Mouse (Mus musculus) CH12.LX (cell line): Measurements from ENCODE around the gene Tradd.

Source experiments
- CHD2 ChIP-seq: IDR thresholded peaks from 2 replicates; pipeline ENCODE4 v1.6.1; 2011; ENCODE audit warnings: low read length, improper control_type of control experiment
- CTCF ChIP-seq, 2 experiments: IDR thresholded peaks in 1 of 2; conservative IDR thresholded peaks in 1 of 2; 2 replicates each; pipeline ENCODE4 v1.5.1; 2011 to 2012; ENCODE audit warnings: low read depth in 2 of 2, low read length in 2 of 2, improper control_type of control experiment in 1 of 2, inconsistent platforms in 1 of 2, mild to moderate bottlenecking in 1 of 2, moderate library complexity in 1 of 2
- E2F4 ChIP-seq: IDR thresholded peaks from 2 replicates; pipeline ENCODE4 v1.6.1; 2011; ENCODE audit warnings: low read depth, low read length, improper control_type of control experiment; ENCODE audit not compliant: insufficient replicate concordance
- EP300 ChIP-seq: IDR thresholded peaks from 2 replicates; pipeline ENCODE4 v1.6.1; 2011; ENCODE audit warnings: low read length, improper control_type of control experiment
- HCFC1 ChIP-seq: IDR thresholded peaks from 2 replicates; pipeline ENCODE4 v1.6.1; 2012; ENCODE audit warnings: low read depth, mild to moderate bottlenecking, inconsistent platforms, low read length, improper control_type of control experiment
- IRF4 ChIP-seq: IDR thresholded peaks from 2 replicates; pipeline ENCODE4 v1.6.1; 2014; ENCODE audit warnings: low read depth, mild to moderate bottlenecking, inconsistent platforms, low read length, improper control_type of control experiment
- KAT2A ChIP-seq: IDR thresholded peaks from 2 replicates; pipeline ENCODE4 v1.6.1; 2012; ENCODE audit warnings: low read length, improper control_type of control experiment, inconsistent platforms; ENCODE audit not compliant: insufficient replicate concordance
- MAFK ChIP-seq: IDR thresholded peaks from 2 replicates; pipeline ENCODE4 v1.6.1; 2011; ENCODE audit warnings: low read length, improper control_type of control experiment; ENCODE audit not compliant: insufficient replicate concordance
- NELFE ChIP-seq: IDR thresholded peaks from 2 replicates; pipeline ENCODE4 v1.6.1; 2011; ENCODE audit warnings: low read depth, low read length, improper control_type of control experiment
- POLR2A ChIP-seq: IDR thresholded peaks from 2 replicates; pipeline ENCODE4 v1.6.1; 2011; ENCODE audit warnings: low read depth, mild to moderate bottlenecking, improper control_type of control experiment, low read length
- RCOR1 ChIP-seq: conservative IDR thresholded peaks from 2 replicates; pipeline ENCODE4 v1.6.1; 2012; ENCODE audit warnings: low read depth, mild to moderate bottlenecking, inconsistent platforms, low read length, improper control_type of control experiment
- SMC3 ChIP-seq: IDR thresholded peaks from 2 replicates; pipeline ENCODE4 v1.6.1; 2011; ENCODE audit warnings: low read depth, low read length, improper control_type of control experiment
- ZKSCAN1 ChIP-seq: IDR thresholded peaks from 2 replicates; pipeline ENCODE4 v1.6.1; 2012; ENCODE audit warnings: low read depth, inconsistent platforms, low read length, improper control_type of control experiment, borderline replicate concordance
- ZMIZ1 ChIP-seq: IDR thresholded peaks from 2 replicates; pipeline ENCODE4 v1.6.1; 2012; ENCODE audit warnings: low read depth, mild to moderate bottlenecking, inconsistent platforms, low read length, improper control_type of control experiment

DNA sequence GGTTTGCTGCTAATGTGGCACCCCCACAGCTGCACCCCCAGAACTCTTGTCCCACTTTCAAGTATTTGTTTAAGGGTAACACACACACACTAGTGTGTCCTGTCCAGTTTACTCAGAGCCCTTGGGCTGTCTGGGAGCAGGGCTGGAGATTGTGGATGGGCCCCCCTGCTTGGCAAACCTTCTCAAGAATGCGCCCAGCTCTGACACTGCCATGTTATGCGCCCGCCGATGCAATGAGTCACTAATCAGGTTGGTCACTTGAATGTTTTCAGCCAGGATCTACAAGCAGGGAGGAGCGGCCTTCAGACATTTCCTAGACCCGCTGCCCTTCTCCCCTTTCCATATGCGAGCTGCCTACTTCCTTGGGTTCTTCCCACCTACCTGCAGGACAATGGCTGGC is 28.1 kb upstream of the Tradd start:
- TF ChIP-seq CTCF (conservative IDR thresholded peaks at IDR 0.05 in 1 of 2, IDR thresholded peaks at IDR 0.05 in 1 of 2; ENCODE audit: low read depth in 2 of 2, low read length in 2 of 2) (no peak), POLR2A (no peak), CHD2 (no peak), EP300 (no peak), MAFK (no peak), KAT2A (no peak), E2F4 (no peak), NELFE (no peak), IRF4 (no peak), SMC3 (no peak), HCFC1 (no peak), ZMIZ1 (no peak), RCOR1 (no peak), ZKSCAN1 (no peak)
